Mouse (Mus musculus) kidney, postnatal 0 days (tissue): Measurements from ENCODE around the gene Smad1. TPM values are rescaled to one million over a fixed set of nuclear protein-coding genes. Genes with fewer than 3 reads are reported as not detected.

Source experiments
- ATAC-seq: fragments of 200-750 bp; cut with Nextera tagmentation; replicated peaks from 2 replicates; pipeline ENCODE4 v1.8.0; 2017; ENCODE audit warnings: low read depth, moderate number of reproducible peaks, moderate TSS enrichment, moderate library complexity; ENCODE audit not compliant: low FRiP score
- DNase-seq: peaks from one replicate; pipeline ENCODE4 v3.0.0-alpha.2; 2016; ENCODE audit warnings: low spot score
- H3K27ac ChIP-seq: fragments of 300-500 bp; sonication (generic); 2 replicates; pipeline ENCODE4 v1.5.1; 2014; ENCODE audit warnings: mild to moderate bottlenecking
- H3K27me3 ChIP-seq: fragments of 300-500 bp; sonication (generic); 2 replicates; pipeline ENCODE4 v1.6.1; 2014; ENCODE audit warnings: low read length, mixed read lengths; ENCODE audit not compliant: insufficient read depth
- H3K36me3 ChIP-seq: fragments of 300-500 bp; sonication (generic); 2 replicates; pipeline ENCODE4 v1.6.1; 2014; ENCODE audit warnings: low read length, mixed read lengths; ENCODE audit not compliant: insufficient read depth
- H3K4me1 ChIP-seq: fragments of 300-500 bp; sonication (generic); replicated peaks from 2 replicates; pipeline ENCODE4 v1.6.1; 2014; ENCODE audit warnings: antibody characterized with exemption, low read length, mixed read lengths; ENCODE audit not compliant: insufficient read depth
- H3K4me2 ChIP-seq: fragments of 300-500 bp; sonication (generic); 2 replicates; pipeline ENCODE4 v1.6.1; 2014; ENCODE audit warnings: mild to moderate bottlenecking, low read length, moderate library complexity, mixed read lengths
- H3K4me3 ChIP-seq: fragments of 300-500 bp; sonication (generic); replicated peaks from 2 replicates; pipeline ENCODE4 v1.5.1; 2014; ENCODE audit warnings: low read depth, low read length
- H3K9ac ChIP-seq: fragments of 300-500 bp; sonication (generic); 2 replicates; pipeline ENCODE4 v1.6.1; 2014; ENCODE audit warnings: low read depth, low read length
- H3K9me3 ChIP-seq: fragments of 300-500 bp; sonication (generic); replicated peaks from 2 replicates; pipeline ENCODE4 v1.6.1; 2016; ENCODE audit warnings: low read length, inconsistent platforms, mixed read lengths
- CTCF ChIP-seq: IDR thresholded peaks from 2 replicates; pipeline ENCODE4 v1.5.1; 2016; ENCODE audit warnings: antibody characterized with exemption, low read depth, mild to moderate bottlenecking, moderate library complexity
- WGBS: fragments of 180-500 bp; shearing (Covaris S2); extraction: QIAGEN DNeasy Blood & Tissue Kit; methylation state at CpG from one replicate; pipeline ENCODE4 v1.1.7; 2014; 5-methylcytosine and 5-hydroxymethylcytosine counted together
- polyA plus RNA-seq: library from polyadenylated mRNA; unstranded; fragments of >200 nt; fragmentation: Nextera tagmentation; extraction: Ambion mirVana; gene quantifications from 2 replicates; pipeline ENCODE4 v1.2.1, GENCODE M21; 2015

Smad1 gene
- polyA plus RNA-seq, 1 experiment from 2014 or later, result 36.6 TPM

- no peak overlapping the region for H3K4me2 ChIP-seq
- H3K36me3 ChIP-seq, result no peaks in the 10 kb centered on the region
- no peaks in the 10 kb centered on the region for H3K9me3 ChIP-seq
- peaks cover 18% of the 10 kb centered on the region for H3K4me1 ChIP-seq
- no peak overlapping the region for H3K9ac ChIP-seq
- DNase-seq, result no peak
- H3K4me3 ChIP-seq, result no peak overlapping the region
- ATAC-seq, result no peak
- H3K27ac ChIP-seq, result no peak overlapping the region
- TF ChIP-seq CTCF, result no peak
- WGBS, result 89% methylated on average over 5 of the region's 5 CpGs
- H3K27me3 ChIP-seq, result no peaks in the 10 kb centered on the region
These were observed 6.1 kb downstream of the Smad1 start for GRCm38 (mm10) chr8:79393215-79393614.

GRCm38 (mm10) chr8:79392649-79393048, 6.7 kb downstream of the Smad1 start:
- H3K9me3 ChIP-seq, result no peaks in the 10 kb centered on the region
- no peak for DNase-seq
- no peaks in the 10 kb centered on the region for H3K27me3 ChIP-seq
- H3K4me3 ChIP-seq, result no peak overlapping the region
- no peak for TF ChIP-seq CTCF
- H3K36me3 ChIP-seq, result no peaks in the 10 kb centered on the region
- H3K4me1 ChIP-seq, result peaks cover 14% of the 10 kb centered on the region
- 64% methylated on average over 6 of the region's 6 CpGs for WGBS
- H3K4me2 ChIP-seq, result no peak overlapping the region
- no peak for ATAC-seq
- no peak overlapping the region for H3K9ac ChIP-seq
- no peak overlapping the region for H3K27ac ChIP-seq

GRCm38 (mm10) chr8:79391454-79391853, 7.9 kb downstream of the Smad1 start:
- DNase-seq (no peak), ATAC-seq (no peak)
- Histone ChIP-seq H3K9me3 (no peaks in the 10 kb centered on the region), H3K27me3 (no peaks in the 10 kb centered on the region), H3K9ac (no peak overlapping the region), H3K4me1 (peaks cover 11% of the 10 kb centered on the region), H3K4me3 (no peak overlapping the region), H3K36me3 (no peaks in the 10 kb centered on the region), H3K27ac (no peak overlapping the region), H3K4me2 (no peak overlapping the region)
- 77% methylated on average over 13 of the region's 13 CpGs for WGBS
- no peak for TF ChIP-seq CTCF

GRCm38 (mm10) chr8:79389074-79389786, 10.1 kb downstream of the Smad1 start:
- Histone ChIP-seq H3K27ac (peak overlapping the region; percentile 44), H3K9ac (peak overlapping the region; percentile 43; the same call in 1 of the 2 replicates), H3K4me2 (peak overlapping the region; percentile 52), H3K36me3 (no peaks in the 10 kb centered on the region), H3K9me3 (no peaks in the 10 kb centered on the region), H3K4me3 (peak overlapping the region; percentile 21), H3K4me1 (peaks cover 13% of the 10 kb centered on the region), H3K27me3 (no peaks in the 10 kb centered on the region)
- 31% methylated on average over 23 of the region's 23 CpGs for WGBS
- ATAC-seq (peak; percentile 79), DNase-seq (peak; percentile 85)
- no peak for TF ChIP-seq CTCF

GRCm38 (mm10) chr8:79386831-79387230, 12.5 kb downstream of the Smad1 start:
- H3K27ac ChIP-seq, result no peak overlapping the region
- no peaks in the 10 kb centered on the region for H3K9me3 ChIP-seq
- H3K9ac ChIP-seq, result no peak overlapping the region
- WGBS, result 87% methylated on average over 5 of the region's 5 CpGs
- TF ChIP-seq CTCF, result no peak
- no peak overlapping the region for H3K4me2 ChIP-seq
- no peak for DNase-seq
- no peaks in the 10 kb centered on the region for H3K36me3 ChIP-seq
- peaks cover 20% of the 10 kb centered on the region for H3K4me1 ChIP-seq
- H3K4me3 ChIP-seq, result no peak overlapping the region
- H3K27me3 ChIP-seq, result no peaks in the 10 kb centered on the region
- no peak for ATAC-seq

- Histone ChIP-seq H3K9me3 (no peaks in the 10 kb centered on the region), H3K27ac (no peak overlapping the region), H3K4me2 (no peak overlapping the region), H3K4me3 (no peak overlapping the region), H3K9ac (no peak overlapping the region), H3K27me3 (no peaks in the 10 kb centered on the region), H3K36me3 (no peaks in the 10 kb centered on the region), H3K4me1 (peaks cover 20% of the 10 kb centered on the region)
- 87% methylated on average over 6 of the region's 6 CpGs for WGBS
- ATAC-seq (no peak), DNase-seq (no peak)
- peak; percentile 47; the same call in 1 of the 2 replicates for TF ChIP-seq CTCF
These were observed 13.0 kb downstream of the Smad1 start for GRCm38 (mm10) chr8:79386358-79386757.
